Mouse (Mus musculus) heart, embryonic 14.5 days (tissue): ENCODE data around the gene Gm9821. TPM values are rescaled to one million over a fixed set of nuclear protein-coding genes. Genes with fewer than 3 reads are reported as not detected.

ENCODE experiments used
- ATAC-seq: fragments of 200-750 bp; cut with Nextera tagmentation; 2 replicates; pipeline ENCODE4 v1.8.0; 2017; ENCODE audit warnings: low read depth, moderate TSS enrichment; ENCODE audit not compliant: insufficient number of reproducible peaks, insufficient read depth, low FRiP score
- H3K27ac ChIP-seq, 2 experiments: fragments of 200-500 bp in 1 of 2; fragments of 300-500 bp in 1 of 2; sonication (generic) in 1 of 2; replicated peaks in 1 of 2; 2 replicates each; pipeline ENCODE4 v1.5.1; 2012 to 2014; ENCODE audit warnings: low read depth in 2 of 2, low read length in 2 of 2, control low read depth in 1 of 2, mild to moderate bottlenecking in 1 of 2, mixed read lengths in 1 of 2; ENCODE audit not compliant: control insufficient read depth in 1 of 2, insufficient read depth in 1 of 2
- H3K27me3 ChIP-seq: fragments of 300-500 bp; sonication (generic); 2 replicates; pipeline ENCODE4 v1.6.1; 2014; ENCODE audit warnings: mild to moderate bottlenecking, low read length, control low read depth; ENCODE audit not compliant: control insufficient read depth, insufficient read depth
- H3K36me3 ChIP-seq: fragments of 300-500 bp; sonication (generic); 2 replicates; pipeline ENCODE4 v1.6.1; 2014; ENCODE audit warnings: mild to moderate bottlenecking, control low read depth, low read length, mixed read lengths; ENCODE audit not compliant: control insufficient read depth, insufficient read depth
- H3K4me1 ChIP-seq, 2 experiments: fragments of 200-500 bp in 1 of 2; fragments of 300-500 bp in 1 of 2; sonication (generic) in 1 of 2; 2 replicates each; pipeline ENCODE4 v1.6.1; 2012 to 2014; ENCODE audit warnings: low read length in 2 of 2, control low read depth in 1 of 2, mixed read lengths in 1 of 2; ENCODE audit not compliant: control insufficient read depth in 2 of 2, insufficient read depth in 2 of 2
- H3K4me2 ChIP-seq: fragments of 300-500 bp; sonication (generic); 2 replicates; pipeline ENCODE4 v1.6.1; 2014; ENCODE audit warnings: mild to moderate bottlenecking, low read length
- H3K4me3 ChIP-seq, 2 experiments: fragments of 200-500 bp in 1 of 2; fragments of 300-500 bp in 1 of 2; sonication (generic) in 1 of 2; 2 replicates each; pipeline ENCODE4 v1.5.1; 2012 to 2014; ENCODE audit warnings: low read length in 2 of 2, mild to moderate bottlenecking in 2 of 2, control low read depth in 1 of 2, low read depth in 1 of 2, moderate library complexity in 1 of 2; ENCODE audit not compliant: control insufficient read depth in 1 of 2, insufficient read depth in 1 of 2
- H3K9ac ChIP-seq: fragments of 300-500 bp; sonication (generic); 2 replicates; pipeline ENCODE4 v1.6.1; 2014; ENCODE audit warnings: mild to moderate bottlenecking, low read length
- H3K9me3 ChIP-seq: fragments of 300-500 bp; sonication (generic); 2 replicates; pipeline ENCODE4 v1.6.1; 2016; ENCODE audit warnings: low read length, control low read depth; ENCODE audit not compliant: control insufficient read depth
- WGBS: fragments of 180-500 bp; shearing (Covaris S2); extraction: QIAGEN DNeasy Blood & Tissue Kit; methylation state at CpG from one replicate; pipeline ENCODE4 v1.1.7; 2014; 5-methylcytosine and 5-hydroxymethylcytosine counted together
- polyA plus RNA-seq: library from polyadenylated mRNA; unstranded; fragments of >200 nt; fragmentation: Nextera tagmentation; extraction: Ambion mirVana; gene quantifications from 2 replicates; pipeline ENCODE4 v1.2.1, GENCODE M21; 2014

Gene Gm9821
- polyA plus RNA-seq, 1 experiment from 2014 or later: 2.8 TPM

- Histone ChIP-seq H3K36me3 (peaks cover 26% of the 10 kb centered on the region), H3K4me3 (no peak overlapping the region), H3K9me3 (no peaks in the 10 kb centered on the region), H3K27ac (no peak overlapping the region), H3K27me3 (no peaks in the 10 kb centered on the region), H3K4me2 (no peak overlapping the region), H3K9ac (no peak overlapping the region), H3K4me1 (no peaks in the 10 kb centered on the region)
- no peak for ATAC-seq
- 94% methylated on average over 2 of the region's 2 CpGs for WGBS
Measured at GRCm38 (mm10) chr2:91906141-91906540, 39.4 kb upstream of the Gm9821 start.

GRCm38 (mm10) chr2:91912616-91913015, 32.9 kb upstream of the Gm9821 start:
- H3K4me1 ChIP-seq: no peaks in the 10 kb centered on the region
- H3K4me2 ChIP-seq: no peak overlapping the region
- no peaks in the 10 kb centered on the region for H3K9me3 ChIP-seq
- H3K27ac ChIP-seq: no peak overlapping the region
- H3K27me3 ChIP-seq: no peaks in the 10 kb centered on the region
- ATAC-seq: no peak
- H3K9ac ChIP-seq: no peak overlapping the region
- H3K36me3 ChIP-seq: peaks cover 82% of the 10 kb centered on the region
- H3K4me3 ChIP-seq: no peak overlapping the region
- 55% methylated on average over 3 of the region's 3 CpGs for WGBS

DNA sequence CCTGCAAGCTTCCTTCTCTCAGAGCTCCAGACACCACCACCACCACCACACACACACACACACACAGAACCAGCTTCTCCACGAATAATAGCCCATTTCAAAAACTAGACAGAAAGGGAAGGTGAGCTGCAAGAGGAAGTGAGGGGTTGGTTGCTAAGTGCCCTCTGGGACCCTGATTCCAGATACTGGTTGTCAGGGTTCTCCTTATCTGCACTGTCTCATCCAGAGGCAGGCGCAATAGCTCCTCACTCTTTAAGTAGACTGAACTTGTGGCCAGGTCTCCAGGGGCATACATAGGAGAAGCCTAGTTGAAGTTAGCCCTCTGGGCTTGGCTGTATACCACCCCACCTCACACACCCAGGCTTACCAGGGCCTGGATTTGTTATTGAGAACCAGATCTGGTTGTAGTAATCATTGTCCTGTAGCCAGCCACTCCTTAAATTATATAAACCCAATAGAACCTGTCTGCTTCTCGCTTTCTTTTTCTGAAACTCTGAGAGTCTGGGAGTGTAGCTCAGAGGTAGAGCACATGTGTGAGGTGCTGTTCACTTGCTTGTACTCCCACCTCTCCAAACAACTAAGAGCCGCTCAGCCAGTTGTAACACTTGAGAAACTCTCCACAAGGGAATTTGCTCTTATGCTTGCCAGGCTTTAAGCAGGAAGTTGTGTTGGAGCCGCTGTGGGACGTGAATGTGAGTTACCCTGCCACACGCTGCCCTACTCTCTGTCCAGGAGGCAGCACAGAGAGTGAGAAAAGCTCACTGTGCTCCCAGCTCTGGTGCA, 32.0 kb upstream of the Gm9821 start:
- Histone ChIP-seq H3K9me3 (no peaks in the 10 kb centered on the region), H3K27me3 (no peaks in the 10 kb centered on the region), H3K4me3 (no peak overlapping the region), H3K9ac (no peak overlapping the region), H3K27ac (no peak overlapping the region), H3K4me2 (no peak overlapping the region), H3K4me1 (no peaks in the 10 kb centered on the region), H3K36me3 (peaks cover 87% of the 10 kb centered on the region)
- 71% methylated on average over 7 of the region's 7 CpGs for WGBS
- no peak for ATAC-seq

- Histone ChIP-seq H3K4me2 (no peak overlapping the region), H3K36me3 (peaks cover 69% of the 10 kb centered on the region)
- 70% methylated on average over 7 of the region's 7 CpGs for WGBS
Measured at GRCm38 (mm10) chr2:91916346-91916977, 29.0 kb upstream of the Gm9821 start.

GRCm38 (mm10) chr2:91917096-91917495, 28.4 kb upstream of the Gm9821 start:
- H3K4me2 ChIP-seq: no peak overlapping the region
- peaks cover 63% of the 10 kb centered on the region for H3K36me3 ChIP-seq
- no peak for ATAC-seq
- H3K9me3 ChIP-seq: no peaks in the 10 kb centered on the region
- H3K27ac ChIP-seq: no peak overlapping the region
- no peak overlapping the region for H3K4me3 ChIP-seq
- H3K27me3 ChIP-seq: peaks cover 22% of the 10 kb centered on the region
- no peak overlapping the region for H3K9ac ChIP-seq
- 89% methylated on average over 7 of the region's 7 CpGs for WGBS
- peaks cover 7 to 9% of the 10 kb centered on the region in 2 experiments for H3K4me1 ChIP-seq

More at GRCm38 (mm10) chr2:91916346-91916977, 29.0 kb upstream of the Gm9821 start:
- Histone ChIP-seq H3K9me3 (no peaks in the 10 kb centered on the region), H3K27me3 (peaks cover 15% of the 10 kb centered on the region), H3K4me3 (no peak overlapping the region), H3K27ac (no peak overlapping the region), H3K4me1 (peaks cover 2% of the 10 kb centered on the region in 2 experiments; a peak in 2 of 4 replicates), H3K9ac (no peak overlapping the region)
- no peak for ATAC-seq

DNA sequence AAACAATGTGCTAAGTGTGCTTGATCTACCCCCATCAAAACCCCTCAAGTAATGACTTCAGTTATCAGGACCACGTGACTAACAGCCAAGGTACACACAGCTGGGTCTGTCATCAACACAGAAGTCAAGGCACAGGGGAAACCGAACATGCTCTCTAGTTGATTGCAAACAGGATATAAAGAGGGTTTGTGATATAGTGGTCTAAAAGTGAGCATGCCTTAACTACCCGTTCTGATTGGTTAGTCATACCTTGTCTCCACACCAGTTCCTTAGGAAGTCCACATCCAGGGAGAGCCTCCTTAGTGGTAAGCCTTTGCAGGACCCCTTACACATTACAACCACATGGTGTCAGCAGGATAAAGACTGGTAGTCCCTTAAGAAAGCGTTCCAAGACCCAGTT, 25.4 kb upstream of the Gm9821 start:
- H3K4me2 ChIP-seq: no peak overlapping the region
- ATAC-seq: no peak
- 64% methylated on average over 4 of the region's 4 CpGs for WGBS
- no peak overlapping the region for H3K9ac ChIP-seq
- peaks cover 14 to 15% of the 10 kb centered on the region in 2 experiments for H3K4me1 ChIP-seq
- H3K27me3 ChIP-seq: peaks cover 49% of the 10 kb centered on the region
- H3K27ac ChIP-seq: no peak overlapping the region
- H3K9me3 ChIP-seq: no peaks in the 10 kb centered on the region
- H3K4me3 ChIP-seq: no peak overlapping the region
- H3K36me3 ChIP-seq: peaks cover 32% of the 10 kb centered on the region

- no peak overlapping the region; the same call in 1 of the 2 replicates for H3K9ac ChIP-seq
- no peak; the same call in 1 of the 2 replicates for ATAC-seq
- 2% methylated on average over 31 of the region's 31 CpGs for WGBS
- peaks cover 14 to 15% of the 10 kb centered on the region in 2 experiments for H3K4me1 ChIP-seq
- peaks cover 24% of the 10 kb centered on the region for H3K36me3 ChIP-seq
- H3K27ac ChIP-seq: no peak overlapping the region
- H3K4me3 ChIP-seq: peak overlapping the region; percentile 52 to 58
- H3K9me3 ChIP-seq: no peaks in the 10 kb centered on the region
- H3K27me3 ChIP-seq: peaks cover 49% of the 10 kb centered on the region
- H3K4me2 ChIP-seq: peak overlapping the region; percentile 90
Measured at GRCm38 (mm10) chr2:91921181-91921789, 24.2 kb upstream of the Gm9821 start.
